Mouse (Mus musculus) C2C12 (cell line): ENCODE data around the gene Dnah17.

Experiments
- CTCF ChIP-seq: IDR thresholded peaks from one replicate; pipeline ENCODE4 v1.5.1; 2011; ENCODE audit not compliant: control insufficient read depth, insufficient read depth, insufficient read length
- FOSL1 ChIP-seq: IDR thresholded peaks from one replicate; pipeline ENCODE4 v1.8.0; 2011; ENCODE audit warnings: mild to moderate bottlenecking, low read length; ENCODE audit not compliant: poor library complexity, insufficient read depth, severe bottlenecking
- MAX ChIP-seq: IDR thresholded peaks from one replicate; pipeline ENCODE4 v1.6.1; 2011; ENCODE audit warnings: mild to moderate bottlenecking, control low read depth
- MYOD1 ChIP-seq: IDR thresholded peaks from one replicate; pipeline ENCODE4 v1.6.1; 2011; ENCODE audit warnings: low read depth; ENCODE audit not compliant: control insufficient read depth, insufficient read length
- MYOG ChIP-seq: IDR thresholded peaks from one replicate; pipeline ENCODE4 v1.6.1; 2011; ENCODE audit not compliant: control insufficient read depth, insufficient read length; ENCODE audit errors: extremely low read depth
- USF1 ChIP-seq: IDR thresholded peaks from one replicate; pipeline ENCODE4 v1.6.1; 2011; ENCODE audit warnings: low read depth, mild to moderate bottlenecking, control low read depth, moderate library complexity

GRCm38 (mm10) chr11:118008843-118009242 lies 121.6 kb downstream of the Dnah17 start:
- TF ChIP-seq CTCF (no peak), MYOG (no peak), USF1 (no peak), MAX (no peak), FOSL1 (no peak), MYOD1 (no peak)
